Mouse (Mus musculus): Measurements from ENCODE around the gene Jak3. TPM values are rescaled to one million over a fixed set of nuclear protein-coding genes. Genes with fewer than 3 reads are reported as not detected.

Jak3 gene
- polyA plus RNA-seq, 1 experiment from 2014 or later, result 9.9 TPM

- peaks cover 24% of the 10 kb centered on the region for H3K4me1 ChIP-seq
- H3K27me3 ChIP-seq, result peaks cover 66% of the 10 kb centered on the region
- 27% methylated on average over 16 of the region's 16 CpGs for WGBS
- H3K4me2 ChIP-seq, result peak overlapping the region; percentile 57
- H3K4me3 ChIP-seq, result peak overlapping the region; percentile 31
- no peaks in the 10 kb centered on the region for H3K9me3 ChIP-seq
- no peaks in the 10 kb centered on the region for H3K36me3 ChIP-seq
- ATAC-seq (ENCODE audit: borderline replicate concordance, extremely low read depth, low FRiP score, low TSS enrichment), result no peak
- no peak overlapping the region for H3K9ac ChIP-seq
- no peak overlapping the region for H3K27ac ChIP-seq
Observed at GRCm38 (mm10) chr8:71679116-71679515, 3.0 kb downstream of the Jak3 start.

GRCm38 (mm10) chr8:71679550-71680168, 3.6 kb downstream of the Jak3 start:
- peak overlapping the region; percentile 57 for H3K4me2 ChIP-seq
- H3K9me3 ChIP-seq, result no peaks in the 10 kb centered on the region
- peaks cover 71% of the 10 kb centered on the region for H3K27me3 ChIP-seq
- H3K36me3 ChIP-seq, result no peaks in the 10 kb centered on the region
- peaks cover 24% of the 10 kb centered on the region for H3K4me1 ChIP-seq
- 11% methylated on average over 46 of the region's 46 CpGs for WGBS
- peak; percentile 10; the same call in 1 of the 2 replicates for ATAC-seq (ENCODE audit: borderline replicate concordance, extremely low read depth, low FRiP score, low TSS enrichment)
- peak overlapping the region; percentile 31 for H3K4me3 ChIP-seq
- H3K27ac ChIP-seq, result no peak overlapping the region
- peak overlapping the region; percentile 13; the same call in 1 of the 2 replicates for H3K9ac ChIP-seq

GRCm38 (mm10) chr8:71680471-71680870, 4.4 kb downstream of the Jak3 start:
- WGBS, result 14% methylated on average over 21 of the region's 21 CpGs
- Histone ChIP-seq H3K4me3 (no peak overlapping the region), H3K27ac (no peak overlapping the region), H3K9me3 (no peaks in the 10 kb centered on the region), H3K9ac (no peak overlapping the region), H3K4me1 (peaks cover 26% of the 10 kb centered on the region), H3K36me3 (no peaks in the 10 kb centered on the region), H3K27me3 (peaks cover 79% of the 10 kb centered on the region), H3K4me2 (0 out of 2 replicates have a peak overlapping the region, but pooled peaks have one; percentile 16)
- no peak for ATAC-seq (ENCODE audit: borderline replicate concordance, extremely low read depth, low FRiP score, low TSS enrichment)

- H3K27ac ChIP-seq, result no peak overlapping the region
- no peak overlapping the region for H3K9ac ChIP-seq
- peaks cover 29% of the 10 kb centered on the region for H3K4me1 ChIP-seq
- H3K36me3 ChIP-seq, result no peaks in the 10 kb centered on the region
- ATAC-seq (ENCODE audit: borderline replicate concordance, extremely low read depth, low FRiP score, low TSS enrichment), result no peak
- no peak overlapping the region for H3K4me2 ChIP-seq
- H3K27me3 ChIP-seq, result peaks cover 89% of the 10 kb centered on the region
- H3K9me3 ChIP-seq, result no peaks in the 10 kb centered on the region
- 18% methylated on average over 18 of the region's 18 CpGs for WGBS
- no peak overlapping the region for H3K4me3 ChIP-seq
Observed at GRCm38 (mm10) chr8:71681369-71681915, 5.3 kb downstream of the Jak3 start.

GRCm38 (mm10) chr8:71682832-71683231, 6.7 kb downstream of the Jak3 start:
- H3K9ac ChIP-seq, result no peak overlapping the region
- no peaks in the 10 kb centered on the region for H3K9me3 ChIP-seq
- H3K36me3 ChIP-seq, result no peaks in the 10 kb centered on the region
- 79% methylated on average over 12 of the region's 12 CpGs for WGBS
- peaks cover 34% of the 10 kb centered on the region for H3K4me1 ChIP-seq
- H3K4me2 ChIP-seq, result no peak overlapping the region
- H3K27me3 ChIP-seq, result peaks cover 100% of the 10 kb centered on the region
- no peak overlapping the region for H3K27ac ChIP-seq
- ATAC-seq (ENCODE audit: borderline replicate concordance, extremely low read depth, low FRiP score, low TSS enrichment), result no peak
- H3K4me3 ChIP-seq, result no peak overlapping the region

- H3K36me3 ChIP-seq, result no peaks in the 10 kb centered on the region
- no peak for ATAC-seq (ENCODE audit: borderline replicate concordance, extremely low read depth, low FRiP score, low TSS enrichment)
- H3K27ac ChIP-seq, result no peak overlapping the region
- H3K9me3 ChIP-seq, result no peaks in the 10 kb centered on the region
- H3K27me3 ChIP-seq, result peaks cover 100% of the 10 kb centered on the region
- WGBS, result 26% methylated on average over 10 of the region's 10 CpGs
- no peak overlapping the region for H3K9ac ChIP-seq
- H3K4me2 ChIP-seq, result no peak overlapping the region
- no peak overlapping the region for H3K4me3 ChIP-seq
- peaks cover 27% of the 10 kb centered on the region for H3K4me1 ChIP-seq
Observed at GRCm38 (mm10) chr8:71684701-71685100, 8.6 kb downstream of the Jak3 start.

- H3K4me1 ChIP-seq, result peaks cover 18% of the 10 kb centered on the region
- H3K4me2 ChIP-seq, result peak overlapping the region; percentile 50
- H3K27me3 ChIP-seq, result peaks cover 100% of the 10 kb centered on the region
- H3K9ac ChIP-seq, result no peak overlapping the region
- no peaks in the 10 kb centered on the region for H3K9me3 ChIP-seq
- peak overlapping the region; percentile 20; the same call in 1 of the 2 replicates for H3K4me3 ChIP-seq
- no peaks in the 10 kb centered on the region for H3K36me3 ChIP-seq
- H3K27ac ChIP-seq, result no peak overlapping the region
- WGBS, result 7% methylated on average over 29 of the region's 29 CpGs
- 0 out of 2 replicates have a peak, but pooled peaks have one; percentile 0 for ATAC-seq (ENCODE audit: borderline replicate concordance, extremely low read depth, low FRiP score, low TSS enrichment)
Observed at GRCm38 (mm10) chr8:71685573-71685972, 9.5 kb downstream of the Jak3 start.

- Histone ChIP-seq H3K9ac (no peak overlapping the region), H3K27me3 (peaks cover 100% of the 10 kb centered on the region), H3K27ac (no peak overlapping the region), H3K9me3 (no peaks in the 10 kb centered on the region), H3K36me3 (no peaks in the 10 kb centered on the region), H3K4me1 (peaks cover 17% of the 10 kb centered on the region), H3K4me2 (peak overlapping the region; percentile 50), H3K4me3 (peak overlapping the region; percentile 20)
- WGBS, result 4% methylated on average over 23 of the region's 23 CpGs
- ATAC-seq (ENCODE audit: borderline replicate concordance, extremely low read depth, low FRiP score, low TSS enrichment), result peak; percentile 44
Observed at GRCm38 (mm10) chr8:71686143-71686734, 10.1 kb downstream of the Jak3 start.

- no peak overlapping the region for H3K4me3 ChIP-seq
Observed at GRCm38 (mm10) chr8:71687616-71688015, 11.5 kb downstream of the Jak3 start.

GRCm38 (mm10) chr8:71689028-71689427, 12.9 kb downstream of the Jak3 start, which contains the start of gene Insl3:
Gene Insl3 (plus strand): TSS chr8:71689214.
- Histone ChIP-seq H3K36me3 (no peaks in the 10 kb centered on the region), H3K4me2 (no peak within 1 kb of the TSS), H3K27me3 (peaks cover 100% of the 10 kb centered on the region), H3K4me3 (no peak within 1 kb of the TSS), H3K9me3 (no peaks in the 10 kb centered on the region), H3K9ac (no peak within 1 kb of the TSS), H3K4me1 (peaks cover 26% of the 10 kb centered on the region), H3K27ac (no peak within 1 kb of the TSS)
- ATAC-seq (ENCODE audit: borderline replicate concordance, extremely low read depth, low FRiP score, low TSS enrichment), result no peak
- 11% methylated on average over 33 of the region's 33 CpGs for WGBS

More at GRCm38 (mm10) chr8:71687616-71688015, 11.5 kb downstream of the Jak3 start:
- Histone ChIP-seq H3K27ac (no peak overlapping the region), H3K9ac (no peak overlapping the region), H3K36me3 (no peaks in the 10 kb centered on the region), H3K9me3 (no peaks in the 10 kb centered on the region), H3K4me1 (peaks cover 17% of the 10 kb centered on the region), H3K4me2 (no peak overlapping the region), H3K27me3 (peaks cover 100% of the 10 kb centered on the region)
- no peak for ATAC-seq (ENCODE audit: borderline replicate concordance, extremely low read depth, low FRiP score, low TSS enrichment)
- WGBS, result 10% methylated on average over 8 of the region's 8 CpGs

GRCm38 (mm10) chr8:71692509-71692908, 16.4 kb downstream of the Jak3 start:
- no peaks in the 10 kb centered on the region for H3K36me3 ChIP-seq
- WGBS, result 6% methylated on average over 30 of the region's 30 CpGs
- no peak overlapping the region for H3K4me3 ChIP-seq
- H3K4me1 ChIP-seq, result peaks cover 9% of the 10 kb centered on the region; the same call in 1 of the 2 replicates
- H3K27ac ChIP-seq, result no peak overlapping the region
- peaks cover 93% of the 10 kb centered on the region for H3K27me3 ChIP-seq
- ATAC-seq (ENCODE audit: borderline replicate concordance, extremely low read depth, low FRiP score, low TSS enrichment), result no peak
- no peak overlapping the region for H3K4me2 ChIP-seq
- no peaks in the 10 kb centered on the region for H3K9me3 ChIP-seq
- H3K9ac ChIP-seq, result no peak overlapping the region
